Mouse (Mus musculus): Measurements from ENCODE around the gene Pnma1. TPM values are rescaled to one million over a fixed set of nuclear protein-coding genes. Genes with fewer than 3 reads are reported as not detected.
"Not testable (repeated sequence)": the region's sequence is repeated elsewhere in the genome, so short reads cannot be mapped to it uniquely, and the experiment has no call there.

Gene Pnma1
- total RNA-seq, 2 experiments from 2014 or later, result 5.8 to 6.8 TPM

- intact Hi-C loops (cut with DNase I), result no loop called here
- DNase-seq (ENCODE audit: low spot score in 2 of 2), result no peak
Observed at GRCm38 (mm10) chr12:84128576-84128975, 19.7 kb downstream of the Pnma1 start.

GRCm38 (mm10) chr12:84126899-84127298, 21.4 kb downstream of the Pnma1 start:
- intact Hi-C loops (cut with DNase I), result no loop called here
- DNase-seq (ENCODE audit: low spot score in 2 of 2), result no peak

GRCm38 (mm10) chr12:84125892-84126291, 22.4 kb downstream of the Pnma1 start:
- intact Hi-C loops (cut with DNase I), result no loop called here
- no peak for DNase-seq (ENCODE audit: low spot score in 2 of 2)

GRCm38 (mm10) chr12:84119584-84119983, 28.7 kb downstream of the Pnma1 start:
- DNase-seq (ENCODE audit: low spot score in 2 of 2), result no peak
- intact Hi-C loops (cut with DNase I), result no loop called here

- DNase-seq (ENCODE audit: low spot score in 2 of 2), result peak; percentile 87 to 91
- intact Hi-C loops (cut with DNase I), result no loop called here
Observed at GRCm38 (mm10) chr12:84114153-84114994, 33.9 kb downstream of the Pnma1 start, which contains the start of gene Dnal1. Gene Dnal1, plus strand, starts transcription at chr12:84114366.

- no peak for DNase-seq (ENCODE audit: low spot score in 2 of 2)
- intact Hi-C loops (cut with DNase I), result no loop called here
Observed at GRCm38 (mm10) chr12:84113676-84114075, 34.6 kb downstream of the Pnma1 start.

GRCm38 (mm10) chr12:84110814-84111213, 37.5 kb downstream of the Pnma1 start:
- DNase-seq (ENCODE audit: low spot score in 2 of 2), result no peak
- intact Hi-C loops (cut with DNase I), result no loop called here

GRCm38 (mm10) chr12:84109924-84110323, 38.4 kb downstream of the Pnma1 start:
- no peak for DNase-seq (ENCODE audit: low spot score in 2 of 2)
- intact Hi-C loops (cut with DNase I), result no loop called here

GRCm38 (mm10) chr12:84107692-84108091, 40.6 kb downstream of the Pnma1 start:
- no peak for DNase-seq (ENCODE audit: low spot score in 2 of 2)
- intact Hi-C loops (cut with DNase I), result no loop called here

- DNase-seq (ENCODE audit: low spot score in 2 of 2), result no peak
- intact Hi-C loops (cut with DNase I), result no loop called here
Observed at GRCm38 (mm10) chr12:84107012-84107411, 41.3 kb downstream of the Pnma1 start.

- intact Hi-C loops (cut with DNase I), result no loop called here
- no peak for DNase-seq (ENCODE audit: low spot score in 2 of 2)
Observed at GRCm38 (mm10) chr12:84101493-84101845, 46.8 kb downstream of the Pnma1 start.

GRCm38 (mm10) chr12:84100604-84101492, 47.4 kb downstream of the Pnma1 start, which contains the start of gene Acot6:
Gene Acot6, plus strand, starts transcription at chr12:84100654.
- intact Hi-C loops (cut with DNase I), result not testable (repeated sequence)
- DNase-seq (ENCODE audit: low spot score in 2 of 2), result peak; percentile 29 to 44

- intact Hi-C loops (cut with DNase I), result no loop called here
- no peak for DNase-seq (ENCODE audit: low spot score in 2 of 2)
Observed at GRCm38 (mm10) chr12:84100071-84100470, 48.2 kb downstream of the Pnma1 start.

GRCm38 (mm10) chr12:84099605-84100004, 48.7 kb downstream of the Pnma1 start:
- intact Hi-C loops (cut with DNase I), result no loop called here
- DNase-seq (ENCODE audit: low spot score in 2 of 2), result no peak

Other genes with a start within 250 kb of the Pnma1 start
- gene Numb, start 226.6 kb downstream of the Pnma1 start, total RNA-seq (2021), result 10 to 100 TPM; 53.9 to 65.2 TPM
- 10 to 100 TPM; 15.5 to 17.8 TPM for gene Riox1, start 197.9 kb downstream of the Pnma1 start, total RNA-seq (2021)
- under 1 TPM; 0.11 to 0.15 TPM for gene Heatr4, start 163.6 kb downstream of the Pnma1 start, total RNA-seq (2021)
- gene Acot2, start 160.6 kb downstream of the Pnma1 start, total RNA-seq (2021), result 10 to 100 TPM in 1 of 2 experiments, 1 to 10 TPM in 1; 8.9 to 10.5 TPM
- gene Acot1, start 139.0 kb downstream of the Pnma1 start, total RNA-seq (2021), result 10 to 100 TPM; 10.4 to 17.0 TPM
- gene Acot4, start 110.1 kb downstream of the Pnma1 start, total RNA-seq (2021), result 1 to 10 TPM; 2.5 to 2.9 TPM
- not detected for gene Gm49366, start 109.6 kb downstream of the Pnma1 start, total RNA-seq (2021)
- gene Acot3, start 96.3 kb downstream of the Pnma1 start, total RNA-seq (2021), result 1 to 10 TPM; 2.1 to 2.3 TPM
- gene Acot5, start 79.2 kb downstream of the Pnma1 start, total RNA-seq (2021), result 1 to 10 TPM; 5.1 to 5.3 TPM
- 1 to 10 TPM; 3.1 to 3.2 TPM for gene Acot6, start 47.8 kb downstream of the Pnma1 start, total RNA-seq (2021)
- gene Dnal1, start 34.1 kb downstream of the Pnma1 start, total RNA-seq (2021), result 100 to 1,000 TPM; 102 to 106 TPM
- 10 to 100 TPM; 12.6 to 18.6 TPM for gene Elmsan1, start 70.4 kb upstream of the Pnma1 start, total RNA-seq (2021)
- 10 to 100 TPM; 32.3 to 35.2 TPM for gene Ptgr2, start 136.7 kb upstream of the Pnma1 start, total RNA-seq (2021)
- 10 to 100 TPM; 35.4 to 35.8 TPM for gene Zfp410, start 168.4 kb upstream of the Pnma1 start, total RNA-seq (2021)
- gene Coq6, start 213.2 kb upstream of the Pnma1 start, total RNA-seq (2021), result 10 to 100 TPM; 22.7 to 23.8 TPM
- 10 to 100 TPM; 11.8 to 12.4 TPM for gene Fam161b, start 213.3 kb upstream of the Pnma1 start, total RNA-seq (2021)

All from left cerebral cortex, postnatal 14 days (tissue).